ENCODE assay signal across 19 mouse cellular contexts in genomic region chr7:134528026-134528425, GRCm38 (mm10).
"Had no signal": no experiment of that assay in that cellular context is flagged by ENCODE, and none has a peak within 500 bp of the region (broad histone marks: within the 10 kb centered on the region; RNA-seq: fewer than 3 reads in every experiment).

No protein-coding gene starts in this region.

- H3K9ac ChIP-seq: limb, embryonic 13.5 days; liver, embryonic 12.5 days; liver, embryonic 15.5 days; lung, embryonic 15.5 days; midbrain, embryonic 12.5 days; midbrain, embryonic 15.5 days; neural tube, embryonic 13.5 days; stomach, embryonic 15.5 days had no signal

- H3K9me3 ChIP-seq: limb, embryonic 10.5 days; limb, embryonic 13.5 days; liver, embryonic 12.5 days; liver, embryonic 15.5 days; midbrain, embryonic 12.5 days; midbrain, embryonic 15.5 days; neural tube, embryonic 13.5 days; stomach, embryonic 15.5 days had no signal

- DNase-seq: kidney, postnatal 25 days; liver; lung, adult 18-20 months; retina, postnatal 1 day; right cerebral cortex, postnatal 25 days; spleen, adult 18-20 months; thymus, postnatal 25 days had no signal

- H3K4me3 ChIP-seq: layer of hippocampus, adult 2 months; limb, embryonic 10.5 days; limb, embryonic 13.5 days; liver, embryonic 12.5 days; liver, embryonic 15.5 days; lung, embryonic 15.5 days; midbrain, embryonic 12.5 days; midbrain, embryonic 15.5 days; neural tube, embryonic 13.5 days; stomach, embryonic 15.5 days had no signal

- H3K4me2 ChIP-seq: limb, embryonic 13.5 days; liver, embryonic 12.5 days; liver, embryonic 15.5 days; lung, embryonic 15.5 days; midbrain, embryonic 12.5 days; midbrain, embryonic 15.5 days; neural tube, embryonic 13.5 days; stomach, embryonic 15.5 days had no signal

- H3K4me1 ChIP-seq: limb, embryonic 10.5 days; limb, embryonic 13.5 days; lung, embryonic 15.5 days; midbrain, embryonic 12.5 days; midbrain, embryonic 15.5 days; neural tube, embryonic 13.5 days; stomach, embryonic 15.5 days had no signal

- ATAC-seq: liver, embryonic 12.5 days; midbrain, embryonic 15.5 days had no signal

- H3K36me3 ChIP-seq: limb, embryonic 10.5 days; limb, embryonic 13.5 days; liver, embryonic 12.5 days; liver, embryonic 15.5 days; lung, embryonic 15.5 days; midbrain, embryonic 12.5 days; midbrain, embryonic 15.5 days; neural tube, embryonic 13.5 days; stomach, embryonic 15.5 days had no signal

- H3K27me3 ChIP-seq: limb, embryonic 13.5 days; liver, embryonic 12.5 days; liver, embryonic 15.5 days; lung, embryonic 15.5 days; midbrain, embryonic 12.5 days; midbrain, embryonic 15.5 days; neural tube, embryonic 13.5 days; stomach, embryonic 15.5 days had no signal

- H3K27ac ChIP-seq: kidney, postnatal 0 days; layer of hippocampus, adult 2 months; limb, embryonic 10.5 days; limb, embryonic 13.5 days; liver, embryonic 12.5 days; liver, embryonic 15.5 days; lung, embryonic 15.5 days; macrophage; midbrain, embryonic 12.5 days; midbrain, embryonic 15.5 days; neural tube, embryonic 13.5 days; stomach, embryonic 15.5 days had no signal
